Mouse (Mus musculus): ENCODE data around the gene Gk. TPM values are rescaled to one million over a fixed set of nuclear protein-coding genes. Genes with fewer than 3 reads are reported as not detected.
A peak's percentile ranks its signal among the peaks of the same experiment; 100 is the strongest.

The Gk gene
- polyA plus RNA-seq (2016; fragmentation: Nextera tagmentation; extraction: Ambion mirVana): 6.4 and 6.8 TPM in 2 replicates

GRCm38 (mm10) chrX:85776544-85777087, at the start of gene Gk:
Gene Gk (minus strand): TSS chrX:85776819.
- WGBS: 14% methylated on average over 44 of the region's 45 CpGs
- Histone ChIP-seq H3K9ac (peak within 1 kb of the TSS; percentile 54), H3K4me1 (no peaks in the 10 kb centered on the region), H3K9me3 (no peaks in the 10 kb centered on the region), H3K4me2 (replicated peaks) (peak within 1 kb of the TSS; percentile 54), H3K4me3 (peak within 1 kb of the TSS; percentile 46), H3K27ac (peak within 1 kb of the TSS; percentile 81), H3K36me3 (no peaks in the 10 kb centered on the region), H3K27me3 (no peaks in the 10 kb centered on the region)
- ATAC-seq (ENCODE audit: insufficient number of reproducible peaks, insufficient read depth, low FRiP score, low TSS enrichment): peak; percentile 100

- no peak overlapping the region for H3K4me3 ChIP-seq
- H3K36me3 ChIP-seq: no peaks in the 10 kb centered on the region
- H3K9ac ChIP-seq: no peak overlapping the region
- WGBS: 81% methylated on average over 4 of the region's 4 CpGs
- no peaks in the 10 kb centered on the region for H3K27me3 ChIP-seq
- H3K27ac ChIP-seq: no peak overlapping the region
- no peak for ATAC-seq (ENCODE audit: insufficient number of reproducible peaks, insufficient read depth, low FRiP score, low TSS enrichment)
- H3K4me2 ChIP-seq (replicated peaks): no peak overlapping the region
- H3K4me1 ChIP-seq: no peaks in the 10 kb centered on the region
- no peaks in the 10 kb centered on the region for H3K9me3 ChIP-seq
These were observed 28.2 kb upstream of the Gk start for GRCm38 (mm10) chrX:85804706-85805376.

DNA sequence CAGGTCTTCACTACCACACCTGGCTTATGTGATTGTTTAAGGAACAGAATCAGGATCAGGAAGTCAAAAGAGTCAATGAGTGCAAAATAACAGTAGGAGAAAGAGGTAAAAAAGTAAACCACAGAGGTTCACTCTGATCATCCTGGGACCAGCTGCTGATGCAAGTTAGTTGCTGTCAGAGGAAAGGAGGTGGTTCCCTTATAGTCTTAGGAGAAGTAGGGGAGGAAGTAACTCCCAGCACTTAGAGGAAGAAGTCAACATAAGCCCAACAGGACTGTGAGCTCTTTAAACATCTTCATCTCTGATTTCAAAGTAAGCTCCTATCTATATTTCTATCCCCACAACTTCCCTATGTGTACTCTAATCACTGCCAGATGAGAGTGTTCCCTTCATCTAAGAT, 26.4 kb upstream of the Gk start:
- ATAC-seq (ENCODE audit: insufficient number of reproducible peaks, insufficient read depth, low FRiP score, low TSS enrichment): no peak
- no peaks in the 10 kb centered on the region for H3K36me3 ChIP-seq
- H3K9me3 ChIP-seq: no peaks in the 10 kb centered on the region
- H3K4me3 ChIP-seq: no peak overlapping the region
- no peak overlapping the region for H3K9ac ChIP-seq
- no peaks in the 10 kb centered on the region for H3K4me1 ChIP-seq
- H3K27me3 ChIP-seq: no peaks in the 10 kb centered on the region
- no peak overlapping the region for H3K4me2 ChIP-seq (replicated peaks)
- H3K27ac ChIP-seq: no peak overlapping the region

DNA sequence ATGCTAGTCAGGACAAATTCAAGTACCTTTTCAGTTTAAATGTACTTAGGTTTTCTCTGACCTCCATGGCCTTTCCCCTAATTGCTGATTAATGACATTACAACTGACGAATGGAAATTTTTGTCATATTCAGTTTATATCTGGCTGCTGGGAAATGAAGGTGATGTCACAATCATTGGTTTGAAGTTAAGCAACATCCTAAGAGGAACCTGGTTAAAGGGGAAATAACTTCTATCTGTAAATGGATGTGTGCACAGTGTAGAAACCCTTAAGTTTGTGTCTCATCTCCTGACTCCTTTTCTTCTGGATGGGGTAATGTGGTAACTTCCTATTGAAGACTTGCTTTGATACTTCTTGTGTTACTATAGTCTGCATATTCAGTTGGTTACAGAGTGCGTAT, 20.8 kb upstream of the Gk start:
- ATAC-seq (ENCODE audit: insufficient number of reproducible peaks, insufficient read depth, low FRiP score, low TSS enrichment): no peak
- Histone ChIP-seq H3K9me3 (no peaks in the 10 kb centered on the region), H3K4me2 (replicated peaks) (no peak overlapping the region), H3K4me3 (no peak overlapping the region), H3K27ac (no peak overlapping the region), H3K36me3 (no peaks in the 10 kb centered on the region), H3K4me1 (no peaks in the 10 kb centered on the region), H3K9ac (no peak overlapping the region), H3K27me3 (no peaks in the 10 kb centered on the region)
- 79% methylated on average over 2 of the region's 2 CpGs for WGBS

DNA sequence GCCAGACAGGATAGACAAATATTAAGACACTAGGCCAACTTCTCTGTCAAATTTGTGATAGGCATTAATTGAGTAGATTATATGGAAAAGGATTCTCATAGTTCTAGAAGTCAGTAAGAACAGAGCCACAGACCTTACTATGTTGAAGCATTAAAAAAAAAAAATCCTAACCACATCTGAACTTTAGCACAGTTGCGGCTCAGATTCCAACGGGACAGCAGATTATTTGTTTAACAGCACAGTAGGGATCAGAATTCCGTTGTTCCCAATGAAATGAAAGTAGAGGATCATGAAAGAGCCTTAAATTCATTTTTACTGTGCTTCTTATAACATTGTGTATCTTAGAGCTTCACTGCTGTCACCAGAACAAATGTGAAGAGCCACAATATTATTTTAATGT, 1.7 kb upstream of the Gk start:
- Histone ChIP-seq H3K4me3 (no peak overlapping the region), H3K4me2 (replicated peaks) (no peak overlapping the region), H3K9ac (no peak overlapping the region), H3K36me3 (no peaks in the 10 kb centered on the region), H3K4me1 (no peaks in the 10 kb centered on the region), H3K27ac (no peak overlapping the region), H3K27me3 (no peaks in the 10 kb centered on the region), H3K9me3 (no peaks in the 10 kb centered on the region)
- 67% methylated on average over 3 of the region's 3 CpGs for WGBS
- no peak for ATAC-seq (ENCODE audit: insufficient number of reproducible peaks, insufficient read depth, low FRiP score, low TSS enrichment)

DNA sequence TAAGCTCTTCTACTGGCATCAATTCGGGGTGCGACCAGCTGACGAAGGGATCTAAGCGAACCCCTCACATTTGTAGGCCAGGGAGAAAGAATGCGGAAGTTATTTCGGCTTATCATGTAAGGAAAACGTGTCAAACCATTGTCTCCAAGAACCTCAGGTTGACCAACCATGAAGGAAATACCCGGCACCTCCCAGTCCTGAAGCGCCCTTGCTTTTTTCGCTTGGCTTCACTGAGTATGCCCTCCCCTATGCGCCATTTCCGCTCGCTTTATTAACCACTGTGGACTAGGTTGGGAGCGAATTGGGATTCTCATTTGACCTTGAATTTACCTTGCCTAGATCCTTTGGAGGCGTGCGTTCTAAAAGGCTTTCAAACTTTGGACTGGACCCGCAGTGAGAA, 522 bp upstream of the Gk start:
- Histone ChIP-seq H3K4me3 (peak overlapping the region; percentile 43), H3K4me1 (no peaks in the 10 kb centered on the region), H3K27me3 (no peaks in the 10 kb centered on the region), H3K9ac (peak overlapping the region; percentile 54), H3K36me3 (no peaks in the 10 kb centered on the region), H3K9me3 (no peaks in the 10 kb centered on the region), H3K27ac (peak overlapping the region; percentile 81), H3K4me2 (replicated peaks) (peak overlapping the region; percentile 43)
- ATAC-seq (ENCODE audit: insufficient number of reproducible peaks, insufficient read depth, low FRiP score, low TSS enrichment): peak; percentile 45
- WGBS: 21% methylated on average over 17 of the region's 17 CpGs

- Histone ChIP-seq H3K9me3 (no peaks in the 10 kb centered on the region), H3K4me2 (replicated peaks) (peak overlapping the region; percentile 54), H3K36me3 (no peaks in the 10 kb centered on the region), H3K4me1 (no peaks in the 10 kb centered on the region), H3K27ac (0 out of 2 replicates have a peak overlapping the region, but pooled peaks have one; percentile 41), H3K4me3 (peak overlapping the region; percentile 46), H3K27me3 (no peaks in the 10 kb centered on the region), H3K9ac (peak overlapping the region; percentile 45)
- WGBS: 22% methylated on average over 22 of the region's 22 CpGs
- no peak; the same call in 1 of the 2 replicates for ATAC-seq (ENCODE audit: insufficient number of reproducible peaks, insufficient read depth, low FRiP score, low TSS enrichment)
These were observed 608 bp downstream of the Gk start for GRCm38 (mm10) chrX:85775879-85776543.

GRCm38 (mm10) chrX:85771303-85771702, 5.3 kb downstream of the Gk start:
- H3K36me3 ChIP-seq: no peaks in the 10 kb centered on the region
- no peaks in the 10 kb centered on the region for H3K9me3 ChIP-seq
- H3K9ac ChIP-seq: no peak overlapping the region
- no peak for ATAC-seq (ENCODE audit: insufficient number of reproducible peaks, insufficient read depth, low FRiP score, low TSS enrichment)
- H3K4me1 ChIP-seq: no peaks in the 10 kb centered on the region
- no peak overlapping the region for H3K4me2 ChIP-seq (replicated peaks)
- H3K4me3 ChIP-seq: no peak overlapping the region
- no peaks in the 10 kb centered on the region for H3K27me3 ChIP-seq
- 80% methylated on average over 3 of the region's 3 CpGs for WGBS
- H3K27ac ChIP-seq: no peak overlapping the region

DNA sequence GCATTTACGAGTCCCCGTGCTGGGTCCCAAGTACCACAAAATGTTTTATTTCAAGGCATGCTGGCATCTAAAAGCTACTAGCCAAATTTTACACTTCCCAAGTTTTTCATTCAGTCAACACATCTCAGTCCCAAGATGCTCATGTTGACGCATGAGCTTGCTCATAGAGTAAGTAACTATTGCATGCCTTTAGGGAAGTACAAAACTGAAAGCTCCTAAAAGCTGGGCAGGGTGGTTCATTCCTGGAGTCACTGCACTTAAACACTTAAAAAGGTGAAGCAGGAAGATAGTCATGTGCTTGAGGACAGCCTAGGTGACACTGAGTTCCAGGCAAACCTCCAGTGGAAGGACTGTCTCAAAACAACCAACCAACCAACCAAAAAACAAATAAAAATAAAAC, 5.9 kb downstream of the Gk start:
- Histone ChIP-seq H3K9me3 (no peaks in the 10 kb centered on the region), H3K27ac (no peak overlapping the region), H3K4me3 (no peak overlapping the region), H3K9ac (no peak overlapping the region), H3K27me3 (no peaks in the 10 kb centered on the region), H3K4me2 (replicated peaks) (no peak overlapping the region), H3K4me1 (no peaks in the 10 kb centered on the region), H3K36me3 (no peaks in the 10 kb centered on the region)
- no peak for ATAC-seq (ENCODE audit: insufficient number of reproducible peaks, insufficient read depth, low FRiP score, low TSS enrichment)
- WGBS: 93% methylated on average over 3 of the region's 3 CpGs

- no peak overlapping the region for H3K4me2 ChIP-seq (replicated peaks)
- no peak overlapping the region for H3K27ac ChIP-seq
- H3K9ac ChIP-seq: no peak overlapping the region
- no peaks in the 10 kb centered on the region for H3K9me3 ChIP-seq
- no peaks in the 10 kb centered on the region for H3K4me1 ChIP-seq
- WGBS: 59% methylated on average over 2 of the region's 2 CpGs
- no peaks in the 10 kb centered on the region for H3K27me3 ChIP-seq
- H3K4me3 ChIP-seq: no peak overlapping the region
- no peak for ATAC-seq (ENCODE audit: insufficient number of reproducible peaks, insufficient read depth, low FRiP score, low TSS enrichment)
- H3K36me3 ChIP-seq: no peaks in the 10 kb centered on the region
These were observed 8.0 kb downstream of the Gk start for GRCm38 (mm10) chrX:85768578-85768977.

GRCm38 (mm10) chrX:85756005-85756404, 20.6 kb downstream of the Gk start:
- no peak overlapping the region for H3K9ac ChIP-seq
- H3K27me3 ChIP-seq: no peaks in the 10 kb centered on the region
- H3K4me2 ChIP-seq (replicated peaks): no peak overlapping the region
- H3K36me3 ChIP-seq: no peaks in the 10 kb centered on the region
- no peaks in the 10 kb centered on the region for H3K4me1 ChIP-seq
- no peaks in the 10 kb centered on the region for H3K9me3 ChIP-seq
- H3K4me3 ChIP-seq: no peak overlapping the region
- no peak overlapping the region for H3K27ac ChIP-seq
- ATAC-seq (ENCODE audit: insufficient number of reproducible peaks, insufficient read depth, low FRiP score, low TSS enrichment): no peak
- 61% methylated on average over 3 of the region's 3 CpGs for WGBS

DNA sequence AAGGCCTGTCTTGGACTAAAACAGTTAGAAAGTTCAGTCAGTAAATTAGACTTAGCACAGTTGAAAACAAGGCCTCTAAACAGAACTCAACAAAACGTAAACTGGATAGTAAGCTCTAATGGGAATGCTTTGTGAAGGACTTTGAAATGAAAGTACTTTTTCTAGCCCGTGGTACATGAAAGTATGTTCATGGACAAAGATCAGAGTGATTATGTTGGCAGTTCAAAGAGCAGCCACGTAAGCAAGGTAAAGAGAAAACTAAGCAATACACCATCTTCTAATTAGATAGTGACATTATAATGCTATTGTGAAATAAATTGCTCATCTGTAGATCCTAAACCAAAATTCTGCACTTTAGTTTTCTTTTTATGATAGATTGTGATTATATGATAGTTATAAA, 32.8 kb downstream of the Gk start:
- no peak for ATAC-seq (ENCODE audit: insufficient number of reproducible peaks, insufficient read depth, low FRiP score, low TSS enrichment)
- H3K9me3 ChIP-seq: no peaks in the 10 kb centered on the region
- no peak overlapping the region for H3K4me3 ChIP-seq
- no peak overlapping the region for H3K4me2 ChIP-seq (replicated peaks)
- no peaks in the 10 kb centered on the region for H3K27me3 ChIP-seq
- H3K36me3 ChIP-seq: no peaks in the 10 kb centered on the region
- WGBS: 80% methylated on average over 3 of the region's 3 CpGs
- no peaks in the 10 kb centered on the region for H3K4me1 ChIP-seq
- H3K9ac ChIP-seq: no peak overlapping the region
- no peak overlapping the region for H3K27ac ChIP-seq
